Mouse (Mus musculus) spleen, postnatal 10 days (tissue): Measurements from ENCODE around the gene Dnah2.

Experiments used
- DNase-seq, 2 experiments: peaks; one replicate each; pipeline ENCODE4 v3.0.0; 2021 to 2022; ENCODE audit warnings: low spot score in 2 of 2

The Dnah2 gene

GRCm38 (mm10) chr11:69469301-69469700, 79.6 kb downstream of the Dnah2 start:
- no peak for DNase-seq

DNA sequence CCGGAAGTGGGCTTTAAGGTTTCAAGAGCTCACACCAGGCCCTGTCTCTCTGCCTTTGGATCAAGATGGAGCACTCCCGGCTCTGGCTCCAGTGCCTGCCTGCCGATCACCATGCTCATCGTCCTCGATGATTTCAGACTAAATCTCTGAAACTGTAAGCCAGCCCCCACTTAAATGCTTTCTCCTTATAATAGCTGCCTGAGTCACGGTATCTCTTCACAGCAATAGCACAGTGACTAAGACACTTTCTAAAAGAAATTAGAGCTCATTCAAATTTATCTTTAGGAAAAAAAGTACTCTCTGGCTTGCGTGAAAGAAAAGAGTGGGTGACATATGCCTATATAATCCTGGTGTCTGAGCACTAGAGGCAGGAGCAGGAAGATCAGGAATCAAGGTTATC, 84.9 kb downstream of the Dnah2 start:
- DNase-seq: no peak

GRCm38 (mm10) chr11:69461568-69461967, 87.3 kb downstream of the Dnah2 start:
- DNase-seq: no peak

GRCm38 (mm10) chr11:69459883-69460282, 89.0 kb downstream of the Dnah2 start:
- DNase-seq: no peak

DNA sequence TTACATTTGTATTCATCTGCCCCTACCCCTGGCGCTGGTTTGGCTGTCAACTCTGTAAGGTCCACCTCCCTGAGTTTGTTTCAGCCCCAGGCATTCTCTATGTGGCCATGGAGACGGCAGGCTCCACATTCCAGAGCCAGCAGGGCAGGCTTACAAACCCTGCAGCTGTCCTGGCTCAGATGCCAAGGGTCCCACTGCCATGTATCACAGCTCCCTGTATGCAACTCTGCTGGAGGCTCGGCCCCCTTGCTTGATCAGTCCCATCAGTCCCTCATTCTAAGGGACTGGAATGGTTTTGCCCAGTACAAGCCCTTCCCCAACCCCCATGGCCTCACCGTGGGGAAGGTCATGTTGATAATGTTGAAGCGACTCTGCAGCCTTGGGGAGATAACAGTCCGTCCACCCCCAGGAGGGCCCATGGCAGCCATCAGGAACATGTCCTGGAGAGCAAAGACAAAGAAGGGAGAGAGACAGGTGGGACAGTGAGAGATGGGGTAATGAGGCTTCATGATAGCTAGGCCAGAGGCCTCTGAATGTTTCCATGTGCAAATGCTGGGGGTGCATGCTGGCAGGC, 91.8 kb downstream of the Dnah2 start:
- no peak for DNase-seq

- no peak for DNase-seq
Observed at GRCm38 (mm10) chr11:69452114-69452867, 96.6 kb downstream of the Dnah2 start.

DNA sequence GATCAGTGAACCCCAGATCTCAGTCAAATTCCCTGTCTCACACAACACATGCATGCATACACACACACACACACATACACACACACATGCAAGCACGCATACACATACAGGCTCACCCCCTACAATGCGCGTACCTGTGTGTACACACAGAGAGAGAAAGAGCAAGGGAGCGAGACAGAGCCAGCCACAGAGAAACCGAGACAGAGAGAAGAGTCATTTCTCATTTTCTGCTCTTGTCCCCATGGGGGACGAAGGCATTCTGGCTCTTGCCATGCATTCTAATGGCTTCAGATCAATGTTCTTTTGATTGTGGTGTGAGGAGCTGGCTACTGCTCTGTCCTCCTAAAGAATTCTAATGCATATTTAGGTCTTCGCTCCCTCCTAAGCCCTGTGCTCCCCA, 101.6 kb downstream of the Dnah2 start:
- no peak for DNase-seq

- no peak for DNase-seq
Observed at GRCm38 (mm10) chr11:69443328-69443727, 105.6 kb downstream of the Dnah2 start.

DNA sequence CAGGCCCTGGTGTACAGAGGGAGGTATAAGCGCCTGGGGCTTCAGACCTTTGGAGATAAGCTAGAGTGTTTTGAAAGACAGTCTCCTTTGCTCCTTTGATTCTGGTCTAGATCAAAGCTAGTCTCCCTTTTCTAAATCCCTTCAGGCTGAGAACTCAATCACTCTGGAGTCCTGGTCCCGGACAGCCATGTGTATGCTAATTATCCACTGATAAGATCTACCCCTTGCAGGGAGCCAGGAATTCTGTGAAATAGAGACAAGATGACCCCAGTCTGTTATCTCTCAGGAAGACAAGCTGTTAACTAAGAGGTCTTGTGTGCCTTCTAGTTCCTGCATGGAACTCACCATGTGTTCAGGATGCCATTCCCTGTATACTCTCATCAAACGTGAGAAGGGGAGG, 111.6 kb downstream of the Dnah2 start:
- DNase-seq: no peak

DNA sequence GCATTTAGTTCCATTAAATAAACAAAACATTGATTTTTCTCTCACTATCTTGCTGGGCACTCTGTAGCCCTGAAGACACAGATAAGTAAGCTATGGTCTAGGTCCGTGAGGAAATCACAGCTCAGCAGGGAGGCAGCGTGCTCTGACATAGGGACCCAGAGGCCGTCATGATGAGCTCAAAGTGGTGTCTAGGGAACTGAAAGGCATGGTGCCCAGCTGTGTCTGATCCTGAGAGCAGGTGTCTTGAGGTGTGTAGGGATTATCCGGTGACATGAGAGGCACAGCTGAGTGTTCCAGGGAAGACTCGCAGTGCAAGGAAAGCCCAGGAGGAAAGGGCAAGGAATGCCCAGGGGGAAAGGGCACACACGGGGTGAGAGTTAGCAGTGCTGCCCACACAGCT, 115.7 kb downstream of the Dnah2 start:
- no peak for DNase-seq

- DNase-seq: no peak
Observed at GRCm38 (mm10) chr11:69432640-69432982, 116.3 kb downstream of the Dnah2 start.

GRCm38 (mm10) chr11:69431829-69432639, 116.9 kb downstream of the Dnah2 start:
- DNase-seq: peak; percentile 12 to 71

DNA sequence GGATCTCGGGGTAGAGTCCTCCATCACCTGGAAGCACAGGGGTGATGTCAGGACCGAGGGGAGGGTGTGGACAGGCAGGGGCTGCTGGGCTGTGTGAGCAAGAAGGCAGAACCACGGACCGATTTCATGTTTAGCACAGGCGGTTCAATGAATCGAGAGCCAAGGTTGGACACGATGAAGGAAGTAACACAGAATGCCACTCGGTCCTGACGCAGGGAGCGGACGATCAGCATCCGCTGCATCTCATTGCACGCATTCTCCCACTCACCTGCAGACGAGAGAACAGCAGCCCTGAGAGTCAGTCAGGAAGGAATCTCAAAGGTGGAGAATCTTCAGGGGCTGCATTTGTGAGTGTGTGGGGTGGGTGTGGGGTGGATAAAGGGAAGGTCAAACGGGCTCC, 118.3 kb downstream of the Dnah2 start:
- no peak for DNase-seq

- DNase-seq: no peak
Observed at GRCm38 (mm10) chr11:69429313-69429712, 119.6 kb downstream of the Dnah2 start.

DNA sequence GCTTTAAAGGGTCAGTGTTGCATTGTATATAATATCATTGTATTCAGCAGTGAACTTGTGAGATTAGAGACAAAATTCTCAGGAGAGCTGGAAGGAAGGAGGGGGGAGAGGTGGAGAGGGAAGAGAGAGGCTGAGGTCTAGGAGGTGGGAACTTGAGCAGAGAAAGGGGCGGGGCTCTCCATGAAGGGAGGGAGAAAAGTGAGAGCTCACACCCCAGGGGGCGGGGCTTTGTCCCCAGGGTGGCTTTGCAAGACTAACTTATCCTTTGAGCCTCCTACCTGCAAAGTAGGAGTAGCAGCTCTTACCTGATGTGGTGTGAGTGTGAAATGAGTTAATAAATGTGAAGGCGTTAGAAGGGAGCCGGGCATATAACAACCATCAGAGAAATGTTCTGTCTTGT, 120.2 kb downstream of the Dnah2 start:
- DNase-seq: peak in 1 of 2 experiments; percentile 58

- DNase-seq: no peak
Observed at GRCm38 (mm10) chr11:69426246-69426645, 122.7 kb downstream of the Dnah2 start.

GRCm38 (mm10) chr11:69423885-69424284, 125.0 kb downstream of the Dnah2 start:
- no peak for DNase-seq

DNA sequence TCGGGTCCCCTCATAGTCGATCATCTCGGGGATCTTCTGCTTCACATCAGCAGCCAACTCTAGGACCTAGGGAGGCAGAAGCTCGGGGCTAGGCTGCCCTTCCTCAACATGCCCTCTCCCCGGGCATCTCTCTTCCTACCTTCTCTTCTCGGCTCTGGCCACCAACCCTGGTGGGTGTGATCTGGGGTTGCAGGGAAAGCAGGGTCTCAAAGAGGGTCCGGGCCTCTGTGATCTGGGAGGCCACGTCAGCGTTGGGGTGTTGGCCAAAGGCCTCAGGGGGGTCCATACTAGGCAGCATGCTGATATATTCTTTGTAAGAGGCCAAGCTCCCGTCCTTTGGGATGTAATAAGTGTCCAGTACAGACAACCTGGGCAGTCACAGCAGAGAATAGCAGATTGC, 126.1 kb downstream of the Dnah2 start:
- no peak for DNase-seq

DNA sequence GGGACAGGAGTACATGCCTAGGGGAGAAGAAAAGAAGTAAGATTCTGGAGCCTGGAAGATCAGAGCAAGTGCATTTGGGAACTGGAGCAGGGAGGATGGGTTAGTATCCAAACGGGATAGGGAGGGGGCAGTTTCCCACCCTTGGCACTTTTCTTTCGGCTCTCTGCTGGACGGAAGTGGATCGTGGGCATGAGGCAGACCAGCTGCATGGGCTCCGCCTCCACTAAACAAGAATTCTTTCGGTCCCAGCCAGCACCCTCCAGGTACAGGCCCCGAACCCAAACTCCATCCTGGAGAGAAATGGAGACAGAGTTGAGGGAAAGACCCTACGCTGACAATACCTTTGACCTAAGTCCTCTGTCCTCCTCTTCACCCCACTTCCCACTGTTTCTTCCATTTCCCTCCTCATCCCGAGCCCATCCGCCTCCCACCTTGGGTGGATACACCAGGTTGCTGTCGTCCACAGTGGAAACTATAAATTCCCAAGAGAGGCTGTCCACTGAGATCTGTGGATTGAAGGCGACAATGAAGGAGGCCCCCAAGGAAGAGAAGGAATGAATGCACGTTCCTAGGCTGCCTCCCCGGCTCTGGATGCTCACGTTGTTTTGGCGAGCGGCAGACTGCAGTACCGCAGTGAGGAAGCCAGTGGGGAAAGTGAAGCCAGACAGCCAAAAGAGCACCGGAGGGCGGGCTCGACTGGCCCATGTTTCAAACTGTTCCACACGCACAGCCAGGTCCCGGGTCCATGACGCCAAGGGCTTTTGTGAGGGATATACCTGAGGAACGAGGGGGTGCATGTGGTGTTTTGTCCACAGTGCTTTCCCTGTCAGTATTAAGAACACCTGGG, 127.6 kb downstream of the Dnah2 start:
- DNase-seq: no peak

DNA sequence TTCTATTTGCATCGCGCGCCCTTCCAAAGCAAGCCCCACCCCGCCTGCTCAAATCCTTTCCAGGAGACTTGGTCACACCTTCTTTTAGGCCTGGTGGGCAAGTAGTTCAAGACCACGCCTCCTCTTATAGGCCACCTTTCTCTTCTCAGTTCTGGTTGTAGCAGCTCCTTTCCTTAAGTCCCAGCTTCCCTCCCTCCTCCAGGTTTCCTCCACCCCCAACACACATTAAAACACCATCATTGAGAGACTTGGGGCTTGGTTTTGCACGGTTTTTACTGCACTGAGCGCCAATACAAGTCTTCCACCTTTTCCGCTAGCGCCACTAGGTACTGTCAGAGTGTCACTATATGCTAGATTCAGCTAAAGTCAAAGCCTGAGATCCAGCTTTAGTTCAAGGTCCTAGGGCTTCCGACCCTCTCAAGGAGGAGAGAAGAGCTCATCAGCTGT, 128.3 kb downstream of the Dnah2 start:
- no peak for DNase-seq

GRCm38 (mm10) chr11:69419813-69420553, 128.9 kb downstream of the Dnah2 start:
- DNase-seq: peak; percentile 32 to 62
